Mouse (Mus musculus) heart, postnatal 10 days (tissue): ENCODE measurements around the gene Gpkow. TPM values are rescaled to one million over a fixed set of nuclear protein-coding genes. Genes with fewer than 3 reads are reported as not detected.

Experiments used
- DNase-seq, 2 experiments: peaks; one replicate each; pipeline ENCODE4 v3.0.0; 2021
- intact Hi-C: fragments of 180-260 bp; cut with DNase I; formaldehyde crosslinking; loops from one replicate; pipeline ENCODE4 v1.15.1; 2025
- total RNA-seq, 2 experiments: library from RNA; stranded (reverse); gene quantifications; 2 replicates each; pipeline ENCODE4 v1.2.3; 2021

Gpkow gene
- total RNA-seq, 2 experiments from 2014 or later: 24.8 to 26.8 TPM

- intact Hi-C loops: no loop called here
- no peak for DNase-seq
Measured at GRCm38 (mm10) chrX:7740082-7740819, 43.3 kb downstream of the Gpkow start.

DNA sequence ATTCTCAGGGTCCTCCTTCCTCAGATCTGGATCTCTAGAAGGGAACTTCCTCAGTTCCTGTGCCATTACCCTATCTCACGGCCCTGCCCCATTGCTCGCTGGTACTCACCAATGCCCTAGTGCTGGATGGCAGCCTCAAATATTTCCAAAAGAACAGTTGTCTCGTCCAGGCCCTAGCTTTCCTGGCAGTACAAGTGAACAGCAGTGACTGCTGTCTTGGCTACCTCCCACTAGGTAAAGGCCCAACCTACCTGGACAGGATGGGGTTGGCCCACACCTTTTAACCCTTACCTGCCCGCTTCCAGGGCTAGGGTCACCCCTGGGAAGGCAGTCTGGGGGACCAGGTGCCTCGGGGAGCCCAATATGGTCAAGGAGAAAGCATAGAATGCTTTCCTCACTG lies 44.2 kb downstream of the Gpkow start:
- intact Hi-C loops: no loop called here
- no peak for DNase-seq

DNA sequence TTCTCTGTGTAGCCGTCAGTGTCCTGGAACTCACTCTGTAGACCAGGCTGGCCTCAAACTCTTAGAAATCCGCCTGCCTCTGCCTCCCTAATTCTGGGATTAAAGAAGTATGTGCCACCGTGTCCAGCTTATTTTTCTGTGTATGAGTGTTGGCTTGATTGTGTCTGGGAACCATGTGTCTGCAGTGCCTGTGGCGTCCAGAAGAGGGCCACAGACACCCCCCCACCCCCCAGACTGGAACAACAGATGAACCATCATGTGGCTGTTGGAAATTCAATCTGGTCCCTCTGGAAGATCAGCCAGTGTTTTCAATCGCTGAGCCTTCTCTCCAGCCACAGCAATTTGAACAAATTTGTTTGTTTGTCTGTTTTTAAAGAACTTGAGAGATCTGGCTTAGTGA lies 46.5 kb downstream of the Gpkow start:
- DNase-seq: no peak
- intact Hi-C loops: no loop called here

- intact Hi-C loops: no loop called here
- DNase-seq: no peak
Measured at GRCm38 (mm10) chrX:7744940-7745339, 48.0 kb downstream of the Gpkow start.

- DNase-seq: no peak
Measured at GRCm38 (mm10) chrX:7745429-7745828, 48.5 kb downstream of the Gpkow start.

DNA sequence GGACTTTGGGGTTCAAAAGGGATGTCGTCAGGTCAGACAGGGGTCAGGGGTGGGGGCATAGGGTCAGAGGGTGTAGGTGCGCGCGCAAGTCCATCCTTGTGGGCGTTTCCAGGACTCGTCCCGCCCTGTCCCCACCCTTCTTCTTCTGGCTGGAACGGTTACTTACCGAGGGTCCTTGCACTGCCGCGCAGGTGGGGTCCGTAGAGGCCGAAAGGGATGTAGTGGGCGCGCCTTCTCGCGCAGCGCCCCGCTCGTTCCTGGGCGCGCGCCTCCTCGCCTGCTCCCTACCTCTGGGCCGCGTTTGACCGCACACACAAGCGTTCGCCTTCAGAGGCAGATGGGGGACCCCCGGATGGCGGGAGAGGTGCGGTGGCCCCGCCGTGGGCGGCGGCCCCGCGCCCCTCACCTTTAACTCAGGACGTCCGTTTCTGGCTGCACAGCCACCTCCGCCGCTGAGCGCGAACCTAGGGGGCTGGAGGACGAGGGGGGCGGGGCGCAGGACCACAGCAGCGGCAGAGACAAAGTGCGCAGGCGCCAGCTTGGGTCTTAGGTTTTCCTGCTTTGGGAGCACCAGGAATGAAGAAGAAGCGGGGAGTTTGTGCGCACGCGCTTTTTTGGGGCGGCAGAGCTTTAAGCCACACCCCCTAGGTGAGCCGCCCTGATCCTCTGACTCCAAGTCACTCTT lies 53.6 kb downstream of the Gpkow start, which contains the start of gene Ccdc120:
Gene Ccdc120 (minus strand): TSS at position 474 of the 685 bp plus-strand sequence.
- peak; percentile 49 to 55 for DNase-seq

More at GRCm38 (mm10) chrX:7745429-7745828, 48.5 kb downstream of the Gpkow start:
- intact Hi-C loops: no loop called here

DNA sequence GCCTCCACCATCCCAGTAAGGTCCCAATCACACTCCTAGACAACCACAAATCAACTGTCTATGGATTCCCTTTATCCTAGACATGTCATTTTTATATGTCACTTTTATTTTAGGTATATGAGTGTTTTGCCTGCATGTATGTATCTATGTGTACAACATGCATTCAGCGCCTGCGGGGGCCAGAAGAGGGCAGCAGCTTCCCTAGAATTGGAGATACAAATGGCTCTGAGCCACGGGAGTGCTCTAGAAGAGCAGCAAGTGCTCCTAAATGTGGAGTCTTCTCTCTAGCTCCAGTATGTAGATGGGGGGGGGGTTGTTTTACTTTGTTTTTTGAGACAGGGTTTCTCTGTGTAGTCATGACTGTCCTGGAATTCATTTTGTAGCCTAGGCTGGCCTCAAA lies 56.7 kb downstream of the Gpkow start:
- DNase-seq: peak in 1 of 2 experiments; percentile 52

More for the DNA sequence above, 53.6 kb downstream of the Gpkow start, which contains the start of gene Ccdc120:
- intact Hi-C loops: loop anchor here (5.0 kb wide), 1 partner anchor 42 kb away; no protein-coding TSS in a partner anchor

More for the DNA sequence above, 56.7 kb downstream of the Gpkow start:
- intact Hi-C loops: loop anchor here (5.0 kb wide), 1 partner anchor 39 kb away; no protein-coding TSS in a partner anchor

Other genes with a start within 250 kb of the Gpkow start
- gene Foxp3, start 123.5 kb upstream of the Gpkow start, total RNA-seq: under 1 TPM; 0.25 to 0.45 TPM
- 1 to 10 TPM; 1.9 to 2.1 TPM for gene Ppp1r3f, start 122.8 kb upstream of the Gpkow start, total RNA-seq
- 10 to 100 TPM; 11.4 to 12.4 TPM for gene Ccdc22, start 91.6 kb upstream of the Gpkow start, total RNA-seq
- not detected for gene Cacna1f, start 90.0 kb upstream of the Gpkow start, total RNA-seq
- gene Syp, start 58.7 kb upstream of the Gpkow start, total RNA-seq: 1 to 10 TPM in 1 of 2 experiments, under 1 TPM in 1; 0.57 to 1.9 TPM
- 10 to 100 TPM; 19.4 to 21.7 TPM for gene Prickle3, start 39.9 kb upstream of the Gpkow start, total RNA-seq
- gene Plp2, start 25.7 kb upstream of the Gpkow start, total RNA-seq: 10 to 100 TPM; 84.8 to 88.4 TPM
- gene Magix, start 15.9 kb upstream of the Gpkow start, total RNA-seq: 10 to 100 TPM; 10.8 to 13.9 TPM
- gene Wdr45, start 17.2 kb downstream of the Gpkow start, total RNA-seq: 10 to 100 TPM; 31.0 to 33.4 TPM
- gene Gm45208, start 25.1 kb downstream of the Gpkow start, total RNA-seq: not detected
- 10 to 100 TPM in 1 of 2 experiments, 1 to 10 TPM in 1; 9.4 to 10.6 TPM for gene Praf2, start 31.3 kb downstream of the Gpkow start, total RNA-seq
- 1 to 10 TPM; 1.4 to 1.7 TPM for gene Ccdc120, start 53.8 kb downstream of the Gpkow start, total RNA-seq
- gene Tfe3, start 65.4 kb downstream of the Gpkow start, total RNA-seq: 10 to 100 TPM; 17.4 to 19.0 TPM
- 10 to 100 TPM; 27.7 to 30.2 TPM for gene Gripap1, start 92.6 kb downstream of the Gpkow start, total RNA-seq
- under 1 TPM; 0.79 to 0.94 TPM for gene Kcnd1, start 125.2 kb downstream of the Gpkow start, total RNA-seq
- 10 to 100 TPM; 34.0 to 38.8 TPM for gene Otud5, start 144.2 kb downstream of the Gpkow start, total RNA-seq
- 1 to 10 TPM; 2.1 to 2.8 TPM for gene Pim2, start 181.1 kb downstream of the Gpkow start, total RNA-seq
- gene Slc35a2, start 186.9 kb downstream of the Gpkow start, total RNA-seq: 10 to 100 TPM; 15.5 to 15.8 TPM
- 10 to 100 TPM; 33.3 to 33.7 TPM for gene Pqbp1, start 202.1 kb downstream of the Gpkow start, total RNA-seq
- gene Timm17b, start 202.2 kb downstream of the Gpkow start, total RNA-seq: 10 to 100 TPM; 46.4 to 51.2 TPM
- gene Gm10491, start 210.7 kb downstream of the Gpkow start, total RNA-seq: not detected
- gene Gm10490, start 212.4 kb downstream of the Gpkow start, total RNA-seq: not detected
- gene Pcsk1n, start 222.7 kb downstream of the Gpkow start, total RNA-seq: not detected
- gene Eras, start 231.5 kb downstream of the Gpkow start, total RNA-seq: not detected